Mouse (Mus musculus) embryonic stem cell, embryonic (primary cell): Measurements from ENCODE around the gene Cemip2.

Source experiments
- CTCF ChIA-PET, 4 experiments: fragments of 300-600 bp in 2 of 4; fragments of 350-600 bp in 2 of 4; sonication (Branson Sonifier 250); formaldehyde crosslinking; loops; one replicate each; lab custom pipeline; 2022; ENCODE audit warnings: inconsistent platforms in 2 of 4; lab: Charles Lee
- POLR2A ChIA-PET, 4 experiments: fragments of 300-600 bp in 2 of 4; fragments of 350-600 bp in 2 of 4; sonication (Branson Sonifier 250); formaldehyde crosslinking; loops; one replicate each; lab custom pipeline; 2022; ENCODE audit warnings: antibody characterized with exemption in 4 of 4, inconsistent platforms in 1 of 4; lab: Charles Lee

The Cemip2 gene

GRCm38 (mm10) chr19:21769796-21770195, 8.3 kb upstream of the Cemip2 start:
- POLR2A ChIA-PET = interaction anchor here in 2 of 4 experiments (1.8 to 2.3 kb wide), 2 partner anchors 7 to 20 kb away, joined by 6 read pairs; no protein-coding TSS in a partner anchor
- CTCF ChIA-PET = no interaction called here

GRCm38 (mm10) chr19:21771586-21771985, 6.6 kb upstream of the Cemip2 start:
- CTCF ChIA-PET = no interaction called here
- POLR2A ChIA-PET = interaction anchor here in 1 of 4 experiments (0.7 to 1.2 kb wide), 2 partner anchors 12 to 913 kb away, joined by 3 read pairs; no protein-coding TSS in a partner anchor

- ChIA-PET CTCF (interaction anchor here in 1 of 4 experiments (0.5 kb wide), 1 partner anchor 22 kb away, joined by 4 read pairs; no protein-coding TSS in a partner anchor), POLR2A (interaction anchor here in 3 of 4 experiments (0.7 to 6.1 kb wide), 5 partner anchors 10 to 163 kb away, joined by 6 to 79 read pairs (median 7); no protein-coding TSS in a partner anchor)
Observed at GRCm38 (mm10) chr19:21773621-21774020, 4.5 kb upstream of the Cemip2 start.

GRCm38 (mm10) chr19:21775629-21776028, 2.5 kb upstream of the Cemip2 start:
- POLR2A ChIA-PET = interaction anchor here in 2 of 4 experiments (2.0 to 6.1 kb wide), 2 partner anchors 9 to 14 kb away, joined by 7 to 79 read pairs; no protein-coding TSS in a partner anchor

GRCm38 (mm10) chr19:21776671-21777070, 1.5 kb upstream of the Cemip2 start:
- CTCF ChIA-PET = interaction anchor here (0.6 to 1.7 kb wide), 13 partner anchors 9 to 527 kb away, joined by 3 to 9 read pairs (median 4); no protein-coding TSS in a partner anchor
- POLR2A ChIA-PET = interaction anchor here in 3 of 4 experiments (0.9 to 6.1 kb wide), 15 partner anchors 8 to 527 kb away, joined by 3 to 103 read pairs (median 6); partner anchors contain the start of genes 1110059E24Rik (in 1 of the 3), Abhd17b (in 1 of the 3) and Zfand5 (in 1 of the 3)

More at GRCm38 (mm10) chr19:21775629-21776028, 2.5 kb upstream of the Cemip2 start:
- CTCF ChIA-PET = no interaction called here

GRCm38 (mm10) chr19:21777171-21777731, 891 bp upstream of the Cemip2 start:
- CTCF ChIA-PET = interaction anchor here (0.6 to 1.7 kb wide), 34 partner anchors 8 to 1124 kb away, joined by 3 to 9 read pairs (median 4); partner anchors contain the start of genes 1110059E24Rik (in 1 of the 4) and Abhd17b (in 1 of the 4)
- POLR2A ChIA-PET = interaction anchor here in 3 of 4 experiments (0.5 to 6.1 kb wide), 41 partner anchors 8 to 1280 kb away, joined by 3 to 103 read pairs (median 5); partner anchors contain the start of genes 1110059E24Rik (in 1 of the 3), Abhd17b (in 1 of the 3) and Zfand5 (in 1 of the 3)

- ChIA-PET CTCF (no interaction called here), POLR2A (interaction anchor here in 3 of 4 experiments (1.0 to 6.1 kb wide), 17 partner anchors 10 to 1357 kb away, joined by 3 to 103 read pairs (median 7); no protein-coding TSS in a partner anchor)
Observed at GRCm38 (mm10) chr19:21779106-21779505, 964 bp downstream of the Cemip2 start.

- CTCF ChIA-PET = no interaction called here
- POLR2A ChIA-PET = interaction anchor here in 3 of 4 experiments (0.6 to 3.3 kb wide), 10 partner anchors 9 to 1311 kb away, joined by 3 to 48 read pairs (median 5); partner anchors contain the start of genes 1110059E24Rik (in 1 of the 3) and Abhd17b (in 1 of the 3)
Observed at GRCm38 (mm10) chr19:21780663-21781062, 2.5 kb downstream of the Cemip2 start.

- ChIA-PET POLR2A (interaction anchor here (0.6 to 3.3 kb wide), 17 partner anchors 9 to 1385 kb away, joined by 3 to 48 read pairs (median 5); partner anchors contain the start of genes 1110059E24Rik (in 1 of the 4) and Abhd17b (in 1 of the 4)), CTCF (interaction anchor here in 1 of 4 experiments (0.6 kb wide), 4 partner anchors 35 to 519 kb away, joined by 3 to 8 read pairs (median 5); no protein-coding TSS in a partner anchor)
Observed at GRCm38 (mm10) chr19:21781066-21781786, 3.1 kb downstream of the Cemip2 start.

- ChIA-PET POLR2A (interaction anchor here (0.6 to 3.3 kb wide), 17 partner anchors 8 to 1385 kb away, joined by 3 to 48 read pairs (median 5); partner anchors contain the start of genes 1110059E24Rik (in 1 of the 4) and Abhd17b (in 1 of the 4)), CTCF (interaction anchor here in 1 of 4 experiments (0.6 kb wide), 4 partner anchors 36 to 518 kb away, joined by 3 to 8 read pairs (median 5); no protein-coding TSS in a partner anchor)
Observed at GRCm38 (mm10) chr19:21781787-21782432, 3.8 kb downstream of the Cemip2 start.

- ChIA-PET CTCF (no interaction called here), POLR2A (interaction anchor here (0.6 to 3.3 kb wide), 40 partner anchors 9 to 1357 kb away, joined by 3 to 18 read pairs (median 5); partner anchors contain the start of genes Klf9 (in 1 of the 4) and Zfand5 (in 1 of the 4))
Observed at GRCm38 (mm10) chr19:21783717-21784116, 5.6 kb downstream of the Cemip2 start.

- ChIA-PET CTCF (interaction anchor here in 1 of 4 experiments (0.7 kb wide), 1 partner anchor 520 kb away, joined by 4 read pairs; no protein-coding TSS in a partner anchor), POLR2A (interaction anchor here (0.6 to 9.4 kb wide), 77 partner anchors 7 to 1370 kb away, joined by 3 to 103 read pairs (median 4); partner anchors contain the start of genes 1110059E24Rik (in 1 of the 4), Abhd17b (in 1 of the 4), Cemip2 (in 1 of the 4) and Klf9 (in 1 of the 4))
Observed at GRCm38 (mm10) chr19:21784331-21785131, 6.4 kb downstream of the Cemip2 start.

- CTCF ChIA-PET = interaction anchor here in 2 of 4 experiments (0.6 kb wide), 2 partner anchors 18 to 286 kb away, joined by 4 to 6 read pairs; no protein-coding TSS in a partner anchor
- POLR2A ChIA-PET = interaction anchor here in 3 of 4 experiments (0.6 to 9.4 kb wide), 65 partner anchors 8 to 1369 kb away, joined by 3 to 103 read pairs (median 5); partner anchors contain the start of genes 1110059E24Rik (in 1 of the 3), Abhd17b (in 1 of the 3), Cemip2 (in 1 of the 3) and Klf9 (in 1 of the 3)
Observed at GRCm38 (mm10) chr19:21785132-21785528, 7.0 kb downstream of the Cemip2 start.

- CTCF ChIA-PET = interaction anchor here in 1 of 4 experiments (1.4 kb wide), 1 partner anchor 39 kb away, joined by 3 read pairs; no protein-coding TSS in a partner anchor
- POLR2A ChIA-PET = interaction anchor here in 2 of 4 experiments (0.6 to 9.4 kb wide), 3 partner anchors 10 to 184 kb away, joined by 3 to 103 read pairs (median 79); partner anchors contain the start of gene Cemip2 (in 2 of the 2)
Observed at GRCm38 (mm10) chr19:21787004-21787480, 8.9 kb downstream of the Cemip2 start.

GRCm38 (mm10) chr19:21788999-21789398, 10.9 kb downstream of the Cemip2 start:
- POLR2A ChIA-PET = interaction anchor here (0.7 to 9.4 kb wide), 13 partner anchors 8 to 1298 kb away, joined by 3 to 103 read pairs (median 5); partner anchors contain the start of gene Cemip2 (in 2 of the 4)
- CTCF ChIA-PET = interaction anchor here in 1 of 4 experiments (1.3 kb wide), 1 partner anchor 11 kb away, joined by 8 read pairs; the partner anchor contains the start of gene Cemip2
